Mouse (Mus musculus) neural tube, embryonic 10.5 days (tissue): ENCODE data around the gene Mrvi1.

Experiments used
- DNase-seq: peaks from one replicate; pipeline ENCODE4 v3.0.0-alpha.2; 2017; ENCODE audit warnings: low spot score; ENCODE audit errors: extremely low spot score

Mrvi1 gene

GRCm38 (mm10) chr7:110981036-110981435 lies 1.2 kb downstream of the Mrvi1 start:
- no peak for DNase-seq

- no peak for DNase-seq
Measured at GRCm38 (mm10) chr7:110977699-110978392, 4.4 kb downstream of the Mrvi1 start.

- DNase-seq, result no peak
Measured at GRCm38 (mm10) chr7:110973450-110973849, 8.8 kb downstream of the Mrvi1 start.

- no peak for DNase-seq
Measured at GRCm38 (mm10) chr7:110972796-110973195, 9.5 kb downstream of the Mrvi1 start.

GRCm38 (mm10) chr7:110967373-110967772 lies 14.9 kb downstream of the Mrvi1 start:
- DNase-seq, result no peak

GRCm38 (mm10) chr7:110966853-110967252 lies 15.4 kb downstream of the Mrvi1 start:
- DNase-seq, result no peak

GRCm38 (mm10) chr7:110965387-110965786 lies 16.9 kb downstream of the Mrvi1 start:
- no peak for DNase-seq

- no peak for DNase-seq
Measured at GRCm38 (mm10) chr7:110963655-110963997, 18.6 kb downstream of the Mrvi1 start.

- no peak for DNase-seq
Measured at GRCm38 (mm10) chr7:110962943-110963654, 19.2 kb downstream of the Mrvi1 start.

- no peak for DNase-seq
Measured at GRCm38 (mm10) chr7:110962497-110962896, 19.8 kb downstream of the Mrvi1 start.

GRCm38 (mm10) chr7:110956422-110957170 lies 25.7 kb downstream of the Mrvi1 start:
- no peak for DNase-seq

GRCm38 (mm10) chr7:110955576-110955975 lies 26.7 kb downstream of the Mrvi1 start:
- no peak for DNase-seq

GRCm38 (mm10) chr7:110954072-110954858 lies 28.0 kb downstream of the Mrvi1 start:
- no peak for DNase-seq

GRCm38 (mm10) chr7:110953210-110953609 lies 29.1 kb downstream of the Mrvi1 start:
- no peak for DNase-seq

- no peak for DNase-seq
Measured at GRCm38 (mm10) chr7:110950621-110950925, 31.7 kb downstream of the Mrvi1 start.

- DNase-seq, result no peak
Measured at GRCm38 (mm10) chr7:110949785-110950620, 32.3 kb downstream of the Mrvi1 start.

- DNase-seq, result no peak
Measured at GRCm38 (mm10) chr7:110948579-110948978, 33.7 kb downstream of the Mrvi1 start.

GRCm38 (mm10) chr7:110947616-110948015 lies 34.6 kb downstream of the Mrvi1 start:
- no peak for DNase-seq

GRCm38 (mm10) chr7:110946731-110947130 lies 35.5 kb downstream of the Mrvi1 start:
- no peak for DNase-seq

GRCm38 (mm10) chr7:110944321-110944720 lies 37.9 kb downstream of the Mrvi1 start:
- no peak for DNase-seq
